Mouse (Mus musculus) testis, adult 2 months (tissue): ENCODE results near the gene Traf7.

ENCODE experiments used
- CTCF ChIP-seq: fragments of 200-500 bp; IDR thresholded peaks from 2 replicates; pipeline ENCODE4 v1.5.1; 2012; ENCODE audit warnings: low read depth, mild to moderate bottlenecking, inconsistent platforms, low read length, moderate library complexity; ENCODE audit not compliant: control insufficient read depth, insufficient read depth, insufficient replicate concordance
- POLR2A ChIP-seq: fragments of 200-500 bp; IDR thresholded peaks from 2 replicates; pipeline ENCODE4 v1.6.1; 2012; ENCODE audit warnings: low read depth, mild to moderate bottlenecking, inconsistent platforms, low read length, moderate library complexity; ENCODE audit not compliant: control insufficient read depth

DNA sequence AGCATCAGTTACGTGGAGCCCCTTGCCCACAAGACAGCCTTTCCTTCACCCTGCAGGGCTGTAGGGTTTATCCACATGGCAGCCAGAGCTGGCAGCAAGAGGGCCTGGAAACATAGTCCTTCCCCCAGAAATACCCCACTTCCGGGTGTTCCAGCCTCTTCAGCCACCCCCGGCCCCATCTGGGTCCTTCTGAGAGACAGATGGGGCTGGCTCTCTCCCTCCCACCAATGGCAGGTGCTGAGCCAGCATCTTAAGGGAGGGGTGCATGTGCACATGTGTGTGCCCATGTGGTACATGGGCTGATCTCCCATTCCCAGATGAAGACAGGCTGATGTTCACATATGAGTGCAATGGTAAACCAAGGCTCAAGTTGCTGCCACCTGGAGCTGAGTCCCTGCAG is 32.3 kb downstream of the Traf7 start:
- TF ChIP-seq CTCF = no peak
- no peak for TF ChIP-seq POLR2A
